Mouse (Mus musculus) megakaryocyte-erythroid progenitor cell, adult 5-6 weeks (primary cell): ENCODE measurements around the gene Gypa. TPM values are rescaled to one million over a fixed set of nuclear protein-coding genes. Genes with fewer than 3 reads are reported as not detected.
A peak's percentile ranks its signal among the peaks of the same experiment; 100 is the strongest.

ENCODE experiments used
- ATAC-seq: replicated peaks from 2 replicates; pipeline ENCODE4 v1.8.0; 2016; ENCODE audit warnings: mild to moderate bottlenecking, inconsistent platforms; ENCODE audit not compliant: severe bottlenecking, poor library complexity, low FRiP score, low TSS enrichment
- total RNA-seq, 2 experiments: library from RNA; stranded (forward) in 1 of 2; stranded (reverse) in 1 of 2; fragments of 200-1000, 215-1000 nt in 1 of 2; fragments of >200 nt in 1 of 2; fragmentation: Nextera tagmentation in 1 of 2; gene quantifications; 2 replicates each; pipeline ENCODE4 v1.2.3; 2014 to 2017

Gypa gene
- total RNA-seq, 2 experiments from 2014 or later: 87.4 to 139 TPM

DNA sequence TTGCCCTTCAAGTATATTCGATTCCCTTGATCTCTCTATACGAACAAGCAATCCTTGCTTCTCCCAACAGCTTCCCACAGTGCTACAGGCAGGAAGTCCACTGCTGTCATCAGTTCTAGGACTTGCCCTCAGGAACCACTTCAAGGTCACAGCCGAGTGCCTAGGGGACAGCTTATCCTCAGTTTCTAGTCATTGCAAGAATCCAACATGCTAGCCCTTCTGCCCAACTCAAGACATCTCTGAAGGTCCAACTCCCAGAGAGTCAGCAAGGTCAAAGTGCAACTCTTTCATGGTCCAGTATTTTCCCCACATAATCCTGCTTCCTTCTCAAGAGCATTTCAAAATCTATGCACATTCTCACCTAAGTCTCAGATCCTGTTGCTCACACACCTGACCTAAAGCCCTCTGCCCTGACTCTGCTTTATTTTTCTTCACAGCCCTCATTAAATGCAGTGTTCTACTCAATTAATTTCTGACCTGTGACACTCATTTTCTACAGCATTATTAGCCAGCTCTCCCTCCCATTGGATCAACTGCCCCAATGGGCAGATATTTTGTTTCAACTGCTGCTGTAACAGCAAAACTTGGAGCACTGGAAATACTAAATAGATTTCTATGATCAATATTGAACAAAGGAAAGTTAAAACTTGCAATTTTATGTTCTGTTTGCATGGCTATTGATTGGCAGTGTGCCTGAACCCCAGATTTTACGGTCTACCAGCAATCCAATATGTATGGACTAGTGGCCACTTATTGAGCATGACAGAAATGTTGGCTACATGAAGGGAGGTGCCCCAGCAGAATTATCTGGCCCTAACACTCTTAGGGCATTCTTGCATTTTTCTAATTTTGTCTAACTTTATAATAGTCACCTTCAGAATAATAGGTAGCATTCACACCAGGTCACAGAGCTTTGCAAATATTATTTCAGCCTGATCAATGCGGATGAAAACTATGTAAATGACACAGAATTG, 33.1 kb downstream of the Gypa start:
- no peak for ATAC-seq

DNA sequence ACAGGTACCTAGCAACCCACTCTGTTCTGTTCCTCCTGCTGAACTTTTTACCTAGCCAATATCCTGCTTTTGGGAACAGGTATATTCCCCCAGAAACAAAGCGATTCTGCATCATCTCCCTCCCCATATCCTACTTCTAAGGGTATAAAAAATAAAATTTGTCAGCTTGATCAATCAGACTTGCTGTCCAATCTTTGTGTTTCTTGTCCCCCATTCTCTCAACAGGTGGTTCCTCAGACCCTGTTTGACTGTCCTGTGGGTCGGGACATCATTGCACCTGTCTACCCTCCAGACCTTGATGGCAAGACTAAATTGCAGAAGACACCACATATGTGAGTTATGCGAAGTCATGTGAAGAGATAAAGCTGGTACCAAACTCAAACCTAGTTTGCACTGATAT, 48.3 kb downstream of the Gypa start:
- ATAC-seq: no peak

GRCm38 (mm10) chr8:80550436-80550835, 56.9 kb downstream of the Gypa start:
- ATAC-seq: no peak

GRCm38 (mm10) chr8:80551303-80551702, 57.7 kb downstream of the Gypa start:
- peak; percentile 96 for ATAC-seq

- ATAC-seq: no peak
Measured at GRCm38 (mm10) chr8:80554991-80555390, 61.4 kb downstream of the Gypa start.

Other genes starting within 250 kb of the Gypa start
- not detected in 2 replicates for gene Frem3, start 117.3 kb downstream of the Gypa start, total RNA-seq (2014; fragmentation: Nextera tagmentation)
- not detected in 2 replicates for gene Frem3, start 117.3 kb downstream of the Gypa start, total RNA-seq (2017)
- 97.6 and 109 TPM in 2 replicates for gene Smarca5, start 245.7 kb downstream of the Gypa start, total RNA-seq (2014; fragmentation: Nextera tagmentation)
- gene Smarca5, start 245.7 kb downstream of the Gypa start, total RNA-seq (2017): 259 and 266 TPM in 2 replicates